Mouse (Mus musculus) ES-E14 (cell line): ENCODE results near the gene Nars2. TPM values are rescaled to one million over a fixed set of nuclear protein-coding genes. Genes with fewer than 3 reads are reported as not detected.

Experiments used
- DNase-seq: peaks from one replicate; pipeline ENCODE4 v3.0.0-alpha.2; 2013; ENCODE audit warnings: low read depth, low spot score
- H3K27ac ChIP-seq: 2 replicates; pipeline ENCODE4 v1.5.1; 2012; ENCODE audit warnings: low read depth, mild to moderate bottlenecking, low read length, moderate library complexity, mixed read lengths; ENCODE audit not compliant: poor library complexity, insufficient read depth, severe bottlenecking
- H3K36me3 ChIP-seq: 2 replicates; pipeline ENCODE4 v1.6.1; 2012; ENCODE audit warnings: mild to moderate bottlenecking, low read length, moderate library complexity, mixed read lengths; ENCODE audit not compliant: control insufficient read depth, poor library complexity, insufficient read depth, severe bottlenecking
- H3K4me1 ChIP-seq, 2 experiments: fragments of 150-350 bp in 1 of 2; sonication (generic) in 1 of 2; 2 replicates each; pipeline ENCODE4 v1.6.1; 2012; ENCODE audit warnings: low read length in 2 of 2, mild to moderate bottlenecking in 1 of 2, mixed read lengths in 1 of 2; ENCODE audit not compliant: control insufficient read depth in 2 of 2, insufficient read depth in 2 of 2, poor library complexity in 1 of 2
- H3K4me3 ChIP-seq, 2 experiments: fragments of 150-350 bp in 1 of 2; sonication (generic) in 1 of 2; 2 replicates each; pipeline ENCODE4 v1.5.1; 2012; ENCODE audit warnings: low read length in 2 of 2, low read depth in 1 of 2, mild to moderate bottlenecking in 1 of 2, mixed read lengths in 1 of 2; ENCODE audit not compliant: insufficient read depth in 1 of 2, poor library complexity in 1 of 2, severe bottlenecking in 1 of 2
- H3K9ac ChIP-seq: 2 replicates; pipeline ENCODE4 v1.6.1; 2012; ENCODE audit warnings: low read depth, mild to moderate bottlenecking, low read length, mixed read lengths; ENCODE audit not compliant: poor library complexity, insufficient read depth, severe bottlenecking
- H3K9me3 ChIP-seq: fragments of 150-350 bp; sonication (generic); 2 replicates; pipeline ENCODE4 v1.6.1; 2012; ENCODE audit warnings: low read depth, mild to moderate bottlenecking, low read length; ENCODE audit not compliant: control insufficient read depth, insufficient read depth
- CHD2 ChIP-seq: IDR thresholded peaks from 2 replicates; pipeline ENCODE4 v1.6.1; 2014; ENCODE audit warnings: mild to moderate bottlenecking, low read depth, low read length, inconsistent platforms
- HCFC1 ChIP-seq: IDR thresholded peaks from 2 replicates; pipeline ENCODE4 v1.6.1; 2012; ENCODE audit warnings: low read length, inconsistent platforms, borderline replicate concordance; ENCODE audit not compliant: insufficient read depth
- MAFK ChIP-seq: IDR thresholded peaks from 2 replicates; pipeline ENCODE4 v1.6.1; 2014; ENCODE audit warnings: mild to moderate bottlenecking, low read depth, low read length, inconsistent platforms; ENCODE audit not compliant: insufficient read depth
- ZC3H11A ChIP-seq: IDR thresholded peaks from 2 replicates; pipeline ENCODE4 v1.6.1; 2012; ENCODE audit warnings: low read depth, mild to moderate bottlenecking, inconsistent platforms, low read length, borderline replicate concordance
- ZNF384 ChIP-seq: IDR thresholded peaks from 2 replicates; pipeline ENCODE4 v1.6.1; 2012; ENCODE audit warnings: low read depth, low read length, inconsistent platforms
- in situ Hi-C, 2 experiments: fragments of 600-800 bp; cut with MboI; formaldehyde crosslinking; loops; one replicate each; pipeline ENCODE4 v1.15.1; 2025; ENCODE audit warnings: low sequenced_read_pairs in 2 of 2, inconsistent platforms in 1 of 2; ENCODE audit not compliant: unreplicated experiment in 2 of 2
- total RNA-seq: library from RNA; depleted of rRNA; stranded (reverse); fragments of 300-350 nt; gene quantifications from 2 replicates; pipeline ENCODE4 v1.2.3, GENCODE M21; 2012; rRNA removed

Nars2 gene
- 9.0 and 11.5 TPM in 2 replicates for total RNA-seq

DNA sequence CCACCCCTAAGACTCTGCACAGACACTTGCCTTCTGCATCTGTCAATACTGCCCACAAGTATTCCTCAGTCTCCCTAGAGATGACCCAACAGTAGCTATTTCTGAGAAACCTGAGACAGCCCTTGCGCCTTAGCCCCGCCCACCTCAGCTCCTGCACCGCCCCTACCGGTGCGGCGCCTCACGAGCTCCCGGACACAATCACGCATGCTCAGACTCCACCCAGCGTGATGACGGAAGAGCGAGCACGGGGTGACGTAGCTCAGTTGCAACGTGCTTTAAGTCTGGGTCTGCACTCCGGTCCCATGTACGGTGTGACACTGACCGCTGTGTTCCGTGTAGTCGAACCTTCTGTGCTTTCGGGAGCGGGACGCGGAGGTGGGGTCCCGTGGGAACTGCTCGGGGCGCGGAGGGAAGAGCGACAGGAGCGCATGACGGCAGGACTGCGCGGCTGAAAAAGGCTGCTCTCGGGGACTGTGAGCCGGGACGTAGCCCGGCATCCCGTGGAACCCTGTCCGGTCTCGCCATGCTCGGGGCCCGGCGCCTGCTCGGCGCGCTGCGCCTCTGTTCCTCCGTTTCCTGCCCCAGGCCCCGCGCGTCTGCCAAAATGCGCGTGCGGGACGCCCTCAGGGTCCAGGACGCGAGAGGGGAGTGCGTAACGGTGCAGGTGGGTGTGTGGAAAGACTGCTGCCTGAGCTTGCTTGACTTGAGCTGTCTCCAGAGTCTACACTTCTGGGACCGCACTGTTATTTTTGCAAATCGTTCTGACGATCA, at the start of gene Nars2:
Gene Nars2 (plus strand): TSS at position 225 of the 771 bp plus-strand sequence.
- Histone ChIP-seq H3K4me1 (peaks cover 0 to 1% of the 10 kb centered on the region in 2 experiments; a peak in 1 of 4 replicates), H3K4me3 (peak within 1 kb of the TSS; percentile 97), H3K9ac (peak within 1 kb of the TSS; percentile 97), H3K27ac (no peak within 1 kb of the TSS), H3K9me3 (no peaks in the 10 kb centered on the region), H3K36me3 (no peaks in the 10 kb centered on the region; the same call in 1 of the 2 replicates)
- in situ Hi-C loops, result no loop called here
- TF ChIP-seq ZC3H11A, result 0 out of 2 replicates have a peak, but pooled peaks have one; percentile 4
- TF ChIP-seq HCFC1, result no peak
- peak; percentile 98 for DNase-seq

DNA sequence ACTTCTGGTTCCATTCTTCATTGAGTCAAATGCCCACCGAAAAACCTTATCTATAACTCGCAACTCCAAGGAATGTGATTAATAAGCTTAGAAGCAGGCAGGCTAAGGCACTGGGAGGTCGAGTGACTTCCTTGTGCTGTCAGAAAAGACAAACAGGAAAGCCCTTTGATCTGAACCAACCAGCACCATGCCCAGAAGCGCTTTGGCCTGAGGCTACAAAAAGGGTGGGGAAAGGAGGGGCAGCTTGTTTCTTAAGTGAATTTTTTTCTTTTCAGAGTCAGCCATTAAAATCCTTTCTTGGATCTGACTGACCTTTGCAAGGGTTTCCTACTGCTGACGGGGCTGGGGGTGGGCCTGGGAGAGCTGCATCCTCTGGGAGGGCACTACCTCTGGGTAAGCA, 49.1 kb upstream of the Nars2 start:
- H3K36me3 ChIP-seq, result peaks cover 4% of the 10 kb centered on the region; the same call in 1 of the 2 replicates

DNA sequence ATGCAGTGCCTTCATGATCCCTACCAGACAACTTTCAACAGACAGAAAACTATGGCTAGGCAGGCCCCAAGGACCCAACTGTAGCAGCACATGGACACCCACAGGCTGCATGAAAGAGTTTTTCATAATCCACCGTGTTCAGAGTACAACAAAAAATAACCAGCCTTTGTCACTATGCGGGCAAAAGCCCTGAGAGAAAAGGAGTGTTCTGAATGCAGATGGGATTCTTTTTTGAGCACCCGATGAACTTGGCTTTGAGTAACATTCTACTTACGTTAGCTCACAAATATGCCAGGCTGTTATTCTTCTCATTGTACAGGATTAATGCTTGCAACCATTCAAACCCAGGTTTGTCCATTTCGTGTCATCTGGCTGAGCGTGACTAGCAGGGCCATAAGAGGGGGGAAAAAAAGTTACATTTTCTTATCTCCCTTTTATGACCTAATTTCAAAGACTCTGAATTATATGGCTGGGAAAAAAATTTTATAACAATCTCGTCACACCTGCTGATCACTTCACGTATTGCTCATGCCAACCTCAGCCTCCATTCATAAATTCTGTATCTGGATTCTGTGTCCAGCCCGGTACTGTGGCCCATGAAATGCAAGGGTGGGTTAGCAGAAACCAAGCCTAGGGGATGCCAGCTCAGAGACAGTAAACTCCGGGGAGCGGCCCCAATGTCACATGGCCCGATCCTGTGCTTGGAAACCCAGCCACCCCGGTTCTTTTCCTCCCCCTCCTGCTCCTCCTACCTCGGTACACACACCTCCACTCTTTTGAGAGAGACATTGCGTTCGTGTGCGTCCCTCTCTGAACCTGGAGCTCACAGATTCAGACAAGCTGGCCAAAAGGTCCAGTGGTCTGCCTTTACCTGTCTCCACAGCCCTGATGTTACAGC, 48.0 kb upstream of the Nars2 start:
- TF ChIP-seq ZNF384 (no peak), ZC3H11A (no peak)

More for the DNA sequence above, 49.1 kb upstream of the Nars2 start:
- Histone ChIP-seq H3K4me1 (peaks cover 0 to 14% of the 10 kb centered on the region in 2 experiments; a peak in 2 of 4 replicates), H3K9me3 (no peaks in the 10 kb centered on the region), H3K4me3 (no peak overlapping the region), H3K9ac (no peak overlapping the region), H3K27ac (no peak overlapping the region)
- DNase-seq, result no peak
- TF ChIP-seq ZC3H11A, result no peak
- TF ChIP-seq CHD2, result no peak
- TF ChIP-seq ZNF384, result no peak
- no peak for TF ChIP-seq HCFC1
- no peak for TF ChIP-seq MAFK
- in situ Hi-C loops, result loop anchor here (10.0 to 25.0 kb wide), 4 partner anchors 107 to 1040 kb away; no protein-coding TSS in a partner anchor

DNA sequence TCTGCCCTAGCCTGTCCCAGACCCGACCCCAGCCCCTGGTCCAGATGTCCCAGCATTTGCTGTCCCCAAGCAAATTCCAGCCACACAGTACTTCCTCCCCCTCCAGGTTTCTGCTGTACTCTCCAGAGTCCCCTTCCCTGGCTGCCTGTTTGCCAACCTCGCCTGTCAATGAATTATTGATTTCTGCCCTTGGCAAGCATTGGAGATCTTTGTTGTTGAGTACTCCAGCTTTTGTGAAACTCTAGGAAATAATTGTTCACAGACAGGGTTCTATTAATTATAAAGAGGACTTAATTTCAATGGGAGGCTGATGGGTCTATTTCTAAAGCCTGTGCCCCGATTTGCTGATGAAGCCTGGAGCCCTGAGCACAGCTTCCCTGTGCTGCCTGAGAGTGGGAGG, 46.9 kb upstream of the Nars2 start:
- peaks cover 0 to 14% of the 10 kb centered on the region in 2 experiments; a peak in 2 of 4 replicates for H3K4me1 ChIP-seq
- H3K36me3 ChIP-seq, result peaks cover 4% of the 10 kb centered on the region; the same call in 1 of the 2 replicates
- no peaks in the 10 kb centered on the region for H3K9me3 ChIP-seq
- TF ChIP-seq ZC3H11A, result no peak
- TF ChIP-seq ZNF384, result no peak
- TF ChIP-seq HCFC1, result no peak
- TF ChIP-seq MAFK, result no peak
- no peak for TF ChIP-seq CHD2
- no peak overlapping the region for H3K9ac ChIP-seq
- no peak for DNase-seq
- in situ Hi-C loops, result loop anchor here (10.0 to 25.0 kb wide), 4 partner anchors 110 to 1042 kb away; no protein-coding TSS in a partner anchor
- no peak overlapping the region for H3K4me3 ChIP-seq
- H3K27ac ChIP-seq, result no peak overlapping the region

More for the DNA sequence above, 48.0 kb upstream of the Nars2 start:
- Histone ChIP-seq H3K27ac (no peak overlapping the region), H3K9ac (no peak overlapping the region), H3K4me1 (peaks cover 0 to 14% of the 10 kb centered on the region in 2 experiments; a peak in 2 of 4 replicates), H3K9me3 (no peaks in the 10 kb centered on the region), H3K36me3 (peaks cover 4% of the 10 kb centered on the region; the same call in 1 of the 2 replicates), H3K4me3 (no peak overlapping the region)
- DNase-seq, result no peak
- in situ Hi-C loops, result loop anchor here (10.0 to 25.0 kb wide), 4 partner anchors 109 to 1041 kb away; no protein-coding TSS in a partner anchor
